Mouse (Mus musculus) kidney, adult 2 months (tissue): Measurements from ENCODE around the gene Wee2. TPM values are rescaled to one million over a fixed set of nuclear protein-coding genes. Genes with fewer than 3 reads are reported as not detected.

ENCODE experiments used
- DNase-seq: peaks from one replicate; pipeline ENCODE4 v3.0.0; 2021
- H3K27ac ChIP-seq: fragments of 200-500 bp; 2 replicates; pipeline ENCODE4 v1.5.1; 2012; ENCODE audit warnings: low read depth, low read length, control low read depth, inconsistent platforms; ENCODE audit not compliant: insufficient read depth
- H3K27me3 ChIP-seq: fragments of 200-500 bp; replicated peaks from 2 replicates; pipeline ENCODE4 v1.6.1; 2012; ENCODE audit warnings: mild to moderate bottlenecking, moderate library complexity, low read length, inconsistent platforms; ENCODE audit not compliant: control insufficient read depth, insufficient read depth
- H3K36me3 ChIP-seq: fragments of 200-500 bp; 2 replicates; pipeline ENCODE4 v1.6.1; 2012; ENCODE audit warnings: mild to moderate bottlenecking, moderate library complexity, low read length, inconsistent platforms; ENCODE audit not compliant: control insufficient read depth, insufficient read depth
- H3K4me1 ChIP-seq: fragments of 200-500 bp; 2 replicates; pipeline ENCODE4 v1.6.1; 2011; ENCODE audit warnings: low read length; ENCODE audit not compliant: control insufficient read depth, insufficient read depth
- H3K4me3 ChIP-seq: fragments of 200-500 bp; 2 replicates; pipeline ENCODE4 v1.5.1; 2011; ENCODE audit warnings: mild to moderate bottlenecking, low read depth, low read length, control low read depth; ENCODE audit not compliant: insufficient read depth
- CTCF ChIP-seq: fragments of 200-500 bp; conservative IDR thresholded peaks from 2 replicates; pipeline ENCODE4 v1.5.1; 2011; ENCODE audit warnings: low read depth, mild to moderate bottlenecking, control low read depth, low read length, moderate library complexity, mixed read lengths; ENCODE audit not compliant: insufficient read depth, insufficient read length
- POLR2A ChIP-seq: fragments of 200-500 bp; IDR thresholded peaks from one replicate; pipeline ENCODE4 v1.6.1; 2011; ENCODE audit warnings: low read depth, low read length, control low read depth
- WGBS: fragments of 180-500 bp; shearing (Covaris S2); methylation state at CpG from one replicate; pipeline ENCODE4 v1.1.7; 2018; 5-methylcytosine and 5-hydroxymethylcytosine counted together
- polyA plus RNA-seq: library from polyadenylated mRNA; depleted of rRNA; stranded (reverse); fragments of >200 nt; gene quantifications from 2 replicates; pipeline ENCODE4 v1.2.3, GENCODE M21; 2012

The Wee2 gene
- polyA plus RNA-seq, 1 experiment: not detected

- H3K4me1 ChIP-seq: no peaks in the 10 kb centered on the region
- H3K36me3 ChIP-seq: no peaks in the 10 kb centered on the region
- H3K4me3 ChIP-seq: no peak overlapping the region
- H3K27ac ChIP-seq: no peak overlapping the region
- WGBS: 67% methylated on average over 4 of the region's 4 CpGs
- DNase-seq: no peak
- no peaks in the 10 kb centered on the region for H3K27me3 ChIP-seq
- TF ChIP-seq CTCF: no peak
- no peak for TF ChIP-seq POLR2A
Observed at GRCm38 (mm10) chr6:40429521-40429931, 9.4 kb upstream of the Wee2 start.

GRCm38 (mm10) chr6:40430251-40430650 lies 8.6 kb upstream of the Wee2 start:
- 90% methylated on average over 3 of the region's 3 CpGs for WGBS
- TF ChIP-seq CTCF: no peak
- TF ChIP-seq POLR2A: no peak
- Histone ChIP-seq H3K27ac (no peak overlapping the region), H3K4me3 (no peak overlapping the region), H3K4me1 (no peaks in the 10 kb centered on the region), H3K27me3 (no peaks in the 10 kb centered on the region), H3K36me3 (no peaks in the 10 kb centered on the region)
- DNase-seq: no peak

- no peak overlapping the region for H3K4me3 ChIP-seq
- H3K27me3 ChIP-seq: no peaks in the 10 kb centered on the region
- no peaks in the 10 kb centered on the region for H3K36me3 ChIP-seq
- no peaks in the 10 kb centered on the region for H3K4me1 ChIP-seq
- WGBS: 83% methylated on average over 3 of the region's 3 CpGs
- no peak for DNase-seq
- TF ChIP-seq CTCF (no peak), POLR2A (no peak)
- H3K27ac ChIP-seq: no peak overlapping the region
Observed at GRCm38 (mm10) chr6:40430878-40431277, 8.0 kb upstream of the Wee2 start.

GRCm38 (mm10) chr6:40431356-40431755 lies 7.5 kb upstream of the Wee2 start:
- Histone ChIP-seq H3K4me1 (no peaks in the 10 kb centered on the region), H3K27me3 (no peaks in the 10 kb centered on the region), H3K27ac (no peak overlapping the region), H3K36me3 (no peaks in the 10 kb centered on the region), H3K4me3 (no peak overlapping the region)
- peak; percentile 17 for DNase-seq
- TF ChIP-seq CTCF: no peak
- TF ChIP-seq POLR2A: no peak
- WGBS: 55% methylated on average over 4 of the region's 4 CpGs

- Histone ChIP-seq H3K36me3 (no peaks in the 10 kb centered on the region), H3K4me1 (no peaks in the 10 kb centered on the region), H3K4me3 (no peak overlapping the region), H3K27ac (no peak overlapping the region), H3K27me3 (no peaks in the 10 kb centered on the region)
- TF ChIP-seq CTCF (no peak), POLR2A (no peak)
- DNase-seq: no peak
Observed at GRCm38 (mm10) chr6:40431812-40432211, 7.1 kb upstream of the Wee2 start.

GRCm38 (mm10) chr6:40432346-40433275 lies 6.3 kb upstream of the Wee2 start:
- TF ChIP-seq POLR2A (no peak), CTCF (no peak)
- DNase-seq: no peak
- Histone ChIP-seq H3K27me3 (no peaks in the 10 kb centered on the region), H3K4me3 (no peak overlapping the region), H3K27ac (no peak overlapping the region), H3K4me1 (no peaks in the 10 kb centered on the region), H3K36me3 (no peaks in the 10 kb centered on the region)
- 90% methylated on average over 17 of the region's 17 CpGs for WGBS

- TF ChIP-seq CTCF (no peak), POLR2A (no peak)
- peak overlapping the region; percentile 98; the same call in 1 of the 2 replicates for H3K4me3 ChIP-seq
- no peaks in the 10 kb centered on the region for H3K36me3 ChIP-seq
- H3K27me3 ChIP-seq: no peaks in the 10 kb centered on the region
- WGBS: 28% methylated on average over 7 of the region's 7 CpGs
- H3K27ac ChIP-seq: no peak overlapping the region
- no peaks in the 10 kb centered on the region for H3K4me1 ChIP-seq
- no peak for DNase-seq
Observed at GRCm38 (mm10) chr6:40434697-40435096, 4.2 kb upstream of the Wee2 start.
